Mouse (Mus musculus) midbrain, embryonic 10.5 days (tissue): ENCODE measurements around the gene Etv6. TPM values are rescaled to one million over a fixed set of nuclear protein-coding genes. Genes with fewer than 3 reads are reported as not detected.

Source experiments
- DNase-seq: peaks from one replicate; pipeline ENCODE4 v3.0.0-alpha.2; 2017; ENCODE audit warnings: low spot score
- H3K27ac ChIP-seq: fragments of 300-500 bp; sonication (generic); replicated peaks from 2 replicates; pipeline ENCODE4 v1.5.1; 2016; ENCODE audit warnings: mild to moderate bottlenecking
- H3K27me3 ChIP-seq: fragments of 300-500 bp; sonication (generic); 2 replicates; pipeline ENCODE4 v1.6.1; 2016; ENCODE audit warnings: low read depth, mild to moderate bottlenecking; ENCODE audit not compliant: poor library complexity, severe bottlenecking
- H3K36me3 ChIP-seq: fragments of 300-500 bp; sonication (generic); 2 replicates; pipeline ENCODE4 v1.6.1; 2016; ENCODE audit warnings: mild to moderate bottlenecking, moderate library complexity
- H3K4me1 ChIP-seq: fragments of 300-500 bp; sonication (generic); 2 replicates; pipeline ENCODE4 v1.6.1; 2016
- H3K4me3 ChIP-seq: fragments of 300-500 bp; sonication (generic); 2 replicates; pipeline ENCODE4 v1.5.1; 2016; ENCODE audit warnings: mild to moderate bottlenecking, moderate library complexity
- H3K9me3 ChIP-seq: fragments of 300-500 bp; sonication (generic); replicated peaks from 2 replicates; pipeline ENCODE4 v1.6.1; 2016; ENCODE audit warnings: mild to moderate bottlenecking
- WGBS: fragments of 180-500 bp; shearing (Covaris S2); methylation state at CpG from one replicate; pipeline ENCODE4 v1.1.7; 2016; 5-methylcytosine and 5-hydroxymethylcytosine counted together
- polyA plus RNA-seq: library from polyadenylated mRNA; unstranded; fragments of >200 nt; fragmentation: Nextera tagmentation; extraction: Ambion mirVana; gene quantifications from 2 replicates; pipeline ENCODE4 v1.2.1, GENCODE M21; 2016

Etv6 gene
- polyA plus RNA-seq, 1 experiment from 2014 or later, result 12.6 TPM

- no peak overlapping the region for H3K27ac ChIP-seq
- 86% methylated on average over 4 of the region's 4 CpGs for WGBS
- H3K9me3 ChIP-seq, result no peaks in the 10 kb centered on the region
- no peak for DNase-seq
- H3K27me3 ChIP-seq, result no peaks in the 10 kb centered on the region
- H3K4me1 ChIP-seq, result no peaks in the 10 kb centered on the region; the same call in 1 of the 2 replicates
- peaks cover 6% of the 10 kb centered on the region; the same call in 1 of the 2 replicates for H3K36me3 ChIP-seq
- H3K4me3 ChIP-seq, result no peak overlapping the region
These were observed 52.2 kb downstream of the Etv6 start for GRCm38 (mm10) chr6:134087709-134088108.

DNA sequence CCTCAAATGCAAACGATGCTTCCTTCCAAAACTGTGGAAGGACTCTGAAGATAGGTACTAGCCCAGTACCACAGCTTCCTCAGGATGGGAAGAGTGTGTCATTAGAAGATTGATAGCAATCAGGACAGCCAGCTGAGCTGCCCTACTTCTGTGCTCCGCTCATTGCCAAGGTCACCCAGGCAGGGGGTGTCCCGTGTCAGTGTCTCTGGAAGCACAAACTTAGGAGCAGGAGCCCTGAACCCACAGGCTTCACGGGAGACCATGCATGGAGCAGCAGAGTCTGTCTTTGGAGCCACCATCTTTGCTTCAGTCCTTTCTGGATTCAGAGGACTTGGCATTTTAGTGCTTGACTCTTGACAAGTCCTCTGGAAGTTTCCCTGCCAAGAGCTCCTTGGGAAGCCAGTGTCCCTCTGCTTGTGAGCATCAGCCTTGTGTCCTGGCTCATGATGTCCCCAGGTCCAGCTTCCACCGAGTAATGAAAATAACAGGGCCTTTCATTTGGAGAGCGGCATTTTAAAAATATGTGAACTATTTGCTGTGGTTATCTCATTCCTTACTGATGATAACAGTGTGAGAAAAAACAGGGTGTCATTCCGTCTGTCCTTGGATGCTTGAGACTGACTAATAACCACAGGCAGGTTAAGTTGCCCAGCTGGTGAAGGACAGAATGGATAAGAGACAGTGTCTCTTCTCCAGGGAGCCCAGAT, 54.3 kb downstream of the Etv6 start:
- WGBS, result 88% methylated on average over 7 of the region's 7 CpGs
- Histone ChIP-seq H3K27ac (no peak overlapping the region), H3K4me3 (no peak overlapping the region)

GRCm38 (mm10) chr6:134090378-134090692, 54.8 kb downstream of the Etv6 start:
- peaks cover 14% of the 10 kb centered on the region for H3K36me3 ChIP-seq

More for the DNA sequence above, 54.3 kb downstream of the Etv6 start:
- Histone ChIP-seq H3K9me3 (no peaks in the 10 kb centered on the region), H3K4me1 (no peaks in the 10 kb centered on the region; the same call in 1 of the 2 replicates), H3K27me3 (no peaks in the 10 kb centered on the region), H3K36me3 (peaks cover 14% of the 10 kb centered on the region)
- DNase-seq, result no peak

GRCm38 (mm10) chr6:134090875-134091274, 55.4 kb downstream of the Etv6 start:
- H3K36me3 ChIP-seq, result peaks cover 14% of the 10 kb centered on the region
- 90% methylated on average over 4 of the region's 4 CpGs for WGBS
- H3K4me3 ChIP-seq, result no peak overlapping the region
- H3K27me3 ChIP-seq, result no peaks in the 10 kb centered on the region
- DNase-seq, result no peak
- H3K27ac ChIP-seq, result no peak overlapping the region
- no peaks in the 10 kb centered on the region; the same call in 1 of the 2 replicates for H3K4me1 ChIP-seq
- no peaks in the 10 kb centered on the region for H3K9me3 ChIP-seq

More at GRCm38 (mm10) chr6:134090378-134090692, 54.8 kb downstream of the Etv6 start:
- H3K27ac ChIP-seq, result no peak overlapping the region
- no peaks in the 10 kb centered on the region; the same call in 1 of the 2 replicates for H3K4me1 ChIP-seq
- 74% methylated on average over 4 of the region's 4 CpGs for WGBS
- no peak for DNase-seq
- no peaks in the 10 kb centered on the region for H3K27me3 ChIP-seq
- no peak overlapping the region for H3K4me3 ChIP-seq
- H3K9me3 ChIP-seq, result no peaks in the 10 kb centered on the region

DNA sequence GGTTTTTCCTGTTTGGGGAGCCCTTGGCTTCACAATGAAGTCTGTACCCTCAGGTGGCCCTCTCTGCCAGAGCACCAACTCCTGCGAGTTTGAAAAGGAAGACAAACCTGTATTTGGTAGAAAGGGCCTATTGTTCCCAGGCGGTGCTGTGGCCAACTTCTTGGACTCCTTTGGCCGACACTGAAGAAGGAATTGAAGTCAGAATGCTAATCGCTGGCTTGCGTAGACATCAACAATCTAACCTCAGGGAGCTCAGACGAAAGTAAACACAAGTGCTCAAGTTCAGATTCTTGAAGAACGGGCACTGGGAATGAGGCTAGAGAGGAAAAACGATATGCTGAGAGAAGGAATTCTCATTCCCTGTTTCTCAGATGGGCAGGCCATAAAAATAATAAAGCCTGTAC, 55.9 kb downstream of the Etv6 start:
- H3K4me1 ChIP-seq, result no peaks in the 10 kb centered on the region; the same call in 1 of the 2 replicates
- no peaks in the 10 kb centered on the region for H3K27me3 ChIP-seq
- peaks cover 14% of the 10 kb centered on the region for H3K36me3 ChIP-seq
- no peak overlapping the region for H3K27ac ChIP-seq
- DNase-seq, result no peak
- no peak overlapping the region for H3K4me3 ChIP-seq
- H3K9me3 ChIP-seq, result no peaks in the 10 kb centered on the region
- WGBS, result 84% methylated on average over 8 of the region's 8 CpGs

- no peak overlapping the region for H3K27ac ChIP-seq
- H3K4me3 ChIP-seq, result no peak overlapping the region
- no peak for DNase-seq
- H3K4me1 ChIP-seq, result no peaks in the 10 kb centered on the region; the same call in 1 of the 2 replicates
- WGBS, result 96% methylated on average over 5 of the region's 5 CpGs
- no peaks in the 10 kb centered on the region for H3K27me3 ChIP-seq
- H3K36me3 ChIP-seq, result peaks cover 14% of the 10 kb centered on the region
- no peaks in the 10 kb centered on the region for H3K9me3 ChIP-seq
These were observed 58.6 kb downstream of the Etv6 start for GRCm38 (mm10) chr6:134094066-134094465.

DNA sequence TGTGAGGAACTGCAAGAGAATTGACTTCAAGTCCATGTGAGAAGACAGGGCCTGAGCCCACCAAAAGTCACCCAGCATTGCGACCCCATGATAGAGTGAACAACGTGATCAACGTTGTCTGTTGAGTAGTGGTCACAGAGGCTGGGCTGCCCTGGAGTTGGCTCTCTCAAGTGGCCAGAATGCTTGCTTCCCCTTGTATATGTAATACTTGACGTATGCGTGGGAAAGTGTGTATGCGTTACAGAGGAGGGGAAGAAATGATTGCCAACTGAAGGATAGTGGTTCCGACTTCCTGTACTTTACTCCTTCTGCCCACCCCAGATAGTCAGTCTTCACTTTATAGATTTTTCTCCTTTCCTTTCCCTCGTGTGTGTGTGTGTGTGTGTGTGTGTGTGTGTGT, 59.1 kb downstream of the Etv6 start:
- 93% methylated on average over 8 of the region's 8 CpGs for WGBS
- H3K36me3 ChIP-seq, result peaks cover 14% of the 10 kb centered on the region
- H3K27ac ChIP-seq, result no peak overlapping the region
- no peak for DNase-seq
- no peaks in the 10 kb centered on the region; the same call in 1 of the 2 replicates for H3K4me1 ChIP-seq
- H3K9me3 ChIP-seq, result no peaks in the 10 kb centered on the region
- H3K4me3 ChIP-seq, result no peak overlapping the region
- H3K27me3 ChIP-seq, result no peaks in the 10 kb centered on the region

GRCm38 (mm10) chr6:134095582-134095981, 60.1 kb downstream of the Etv6 start:
- Histone ChIP-seq H3K9me3 (no peaks in the 10 kb centered on the region), H3K27ac (no peak overlapping the region), H3K36me3 (peaks cover 14% of the 10 kb centered on the region), H3K4me3 (no peak overlapping the region), H3K27me3 (no peaks in the 10 kb centered on the region), H3K4me1 (no peaks in the 10 kb centered on the region; the same call in 1 of the 2 replicates)
- WGBS, result 93% methylated on average over 4 of the region's 4 CpGs
- no peak for DNase-seq

GRCm38 (mm10) chr6:134099976-134100743, 64.7 kb downstream of the Etv6 start:
- WGBS, result 96% methylated on average over 11 of the region's 11 CpGs

DNA sequence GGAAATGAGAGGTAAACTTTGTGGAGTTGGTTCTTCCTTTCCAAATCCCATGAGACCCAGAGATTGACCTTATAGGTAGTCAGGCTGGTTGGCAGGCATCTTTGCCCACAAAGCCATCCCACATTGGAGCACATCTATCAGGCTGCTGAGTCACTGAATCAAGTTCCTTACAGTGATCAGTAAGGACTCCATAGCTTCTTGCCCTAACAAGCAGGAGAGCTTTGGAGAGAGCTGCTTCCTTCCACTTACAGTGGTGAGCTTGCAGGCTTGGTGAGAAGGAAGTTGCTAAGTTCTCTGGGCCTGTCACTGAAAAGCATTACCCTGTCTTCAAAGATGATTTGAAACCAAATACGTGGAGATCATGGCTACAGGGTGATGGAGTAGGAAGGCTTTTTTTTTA, 66.9 kb downstream of the Etv6 start:
- DNase-seq, result no peak
- Histone ChIP-seq H3K27ac (no peak overlapping the region), H3K4me3 (no peak overlapping the region), H3K27me3 (no peaks in the 10 kb centered on the region), H3K4me1 (no peaks in the 10 kb centered on the region), H3K9me3 (no peaks in the 10 kb centered on the region), H3K36me3 (peaks cover 7% of the 10 kb centered on the region)
- WGBS, result 90% methylated on average over 1 of the region's 1 CpGs

More at GRCm38 (mm10) chr6:134099976-134100743, 64.7 kb downstream of the Etv6 start:
- Histone ChIP-seq H3K4me1 (no peaks in the 10 kb centered on the region), H3K27ac (no peak overlapping the region), H3K9me3 (no peaks in the 10 kb centered on the region), H3K27me3 (no peaks in the 10 kb centered on the region), H3K36me3 (no peaks in the 10 kb centered on the region), H3K4me3 (no peak overlapping the region)
- no peak for DNase-seq

DNA sequence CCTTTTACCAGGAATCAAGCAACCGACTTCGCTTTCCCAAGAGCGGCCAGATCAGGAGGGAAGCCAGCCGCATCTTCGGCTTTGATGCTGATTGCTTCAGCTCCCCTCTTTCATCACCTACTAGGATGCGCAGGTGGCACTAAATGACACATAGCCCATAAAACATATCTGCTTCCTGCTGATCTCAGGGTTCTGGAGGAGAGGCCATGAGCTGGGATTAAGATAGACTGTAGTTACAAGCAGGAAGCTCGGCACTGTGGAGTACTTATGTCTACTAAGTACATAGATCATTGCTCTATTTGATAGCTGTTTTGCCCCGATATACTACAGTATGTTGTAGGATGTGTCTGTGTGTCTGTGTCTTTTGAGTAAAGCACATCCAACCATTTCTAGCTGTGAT, 68.0 kb downstream of the Etv6 start:
- Histone ChIP-seq H3K27me3 (no peaks in the 10 kb centered on the region), H3K4me1 (no peaks in the 10 kb centered on the region), H3K27ac (no peak overlapping the region), H3K9me3 (no peaks in the 10 kb centered on the region), H3K36me3 (peaks cover 16% of the 10 kb centered on the region), H3K4me3 (no peak overlapping the region)
- DNase-seq, result no peak
- WGBS, result 94% methylated on average over 8 of the region's 8 CpGs

GRCm38 (mm10) chr6:134105514-134106201, 70.2 kb downstream of the Etv6 start:
- no peak for DNase-seq
- WGBS, result 95% methylated on average over 15 of the region's 15 CpGs
- Histone ChIP-seq H3K27me3 (no peaks in the 10 kb centered on the region), H3K4me3 (no peak overlapping the region), H3K27ac (no peak overlapping the region), H3K9me3 (peaks cover 7% of the 10 kb centered on the region; the same call in 1 of the 2 replicates), H3K4me1 (no peaks in the 10 kb centered on the region), H3K36me3 (peaks cover 37% of the 10 kb centered on the region)
